Mouse (Mus musculus) stomach, postnatal 0 days (tissue): Measurements from ENCODE around the gene 4931406C07Rik.

Experiments used
- CTCF ChIP-seq: IDR thresholded peaks from 2 replicates; pipeline ENCODE4 v1.5.1; 2016; ENCODE audit warnings: antibody characterized with exemption, low read depth, mild to moderate bottlenecking, moderate library complexity
- EP300 ChIP-seq: optimal IDR thresholded peaks from 2 replicates; pipeline ENCODE3; 2016; ENCODE audit warnings: antibody characterized with exemption

GRCm38 (mm10) chr9:15245319-15246075, 60.8 kb downstream of the 4931406C07Rik start:
- TF ChIP-seq EP300 (no peak), CTCF (no peak)
